Mouse (Mus musculus): ENCODE results near the gene Gm21885. TPM values are rescaled to one million over a fixed set of nuclear protein-coding genes. Genes with fewer than 3 reads are reported as not detected.

Gene Gm21885
- polyA plus RNA-seq, 1 experiment from 2014 or later, result 0.34 TPM

- 35% methylated on average over 15 of the region's 15 CpGs for WGBS
- Histone ChIP-seq H3K27me3 (ENCODE audit: control insufficient read depth, insufficient read depth, low read length) (no peaks in the 10 kb centered on the region; the same call in 1 of the 2 replicates), H3K36me3 (ENCODE audit: control insufficient read depth, insufficient read depth, low read length) (no peaks in the 10 kb centered on the region), H3K9me3 (ENCODE audit: control insufficient read depth, low read length) (no peaks in the 10 kb centered on the region), H3K4me3 (ENCODE audit: low read depth, low read length) (no peak overlapping the region; the same call in 1 of the 2 replicates), H3K9ac (ENCODE audit: low read length) (no peak overlapping the region), H3K4me1 (ENCODE audit: control insufficient read depth, insufficient read depth, low read length) (peaks cover 20% of the 10 kb centered on the region), H3K27ac (ENCODE audit: low read depth, low read length) (no peak overlapping the region), H3K4me2 (peak overlapping the region; percentile 46)
- peak; percentile 87 for DNase-seq (ENCODE audit: low spot score, missing footprints)
- no peak for ATAC-seq (ENCODE audit: low FRiP score)
These were observed 38.1 kb upstream of the Gm21885 start for GRCm38 (mm10) chr11:94243422-94244180.

GRCm38 (mm10) chr11:94244385-94244784, 37.3 kb upstream of the Gm21885 start:
- Histone ChIP-seq H3K27ac (ENCODE audit: low read depth, low read length) (no peak overlapping the region), H3K27me3 (ENCODE audit: control insufficient read depth, insufficient read depth, low read length) (no peaks in the 10 kb centered on the region; the same call in 1 of the 2 replicates), H3K9me3 (ENCODE audit: control insufficient read depth, low read length) (no peaks in the 10 kb centered on the region), H3K4me2 (no peak overlapping the region), H3K4me3 (ENCODE audit: low read depth, low read length) (no peak overlapping the region), H3K4me1 (ENCODE audit: control insufficient read depth, insufficient read depth, low read length) (peaks cover 20% of the 10 kb centered on the region), H3K9ac (ENCODE audit: low read length) (no peak overlapping the region), H3K36me3 (ENCODE audit: control insufficient read depth, insufficient read depth, low read length) (no peaks in the 10 kb centered on the region)
- DNase-seq (ENCODE audit: low spot score, missing footprints) (no peak), ATAC-seq (ENCODE audit: low FRiP score) (no peak)
- WGBS, result 63% methylated on average over 9 of the region's 9 CpGs

GRCm38 (mm10) chr11:94245955-94246788, 35.5 kb upstream of the Gm21885 start, which contains the start of gene Wfikkn2:
Gene Wfikkn2, minus strand, starts transcription at chr11:94246005.
- H3K9ac ChIP-seq (ENCODE audit: low read length), result no peak within 1 kb of the TSS
- H3K4me3 ChIP-seq (ENCODE audit: low read depth, low read length), result no peak within 1 kb of the TSS
- H3K27ac ChIP-seq (ENCODE audit: low read depth, low read length), result no peak within 1 kb of the TSS; the same call in 1 of the 2 replicates
- H3K4me2 ChIP-seq, result no peak within 1 kb of the TSS
- 57% methylated on average over 17 of the region's 17 CpGs for WGBS
- H3K4me1 ChIP-seq (ENCODE audit: control insufficient read depth, insufficient read depth, low read length), result peaks cover 13% of the 10 kb centered on the region
- H3K9me3 ChIP-seq (ENCODE audit: control insufficient read depth, low read length), result no peaks in the 10 kb centered on the region
- DNase-seq (ENCODE audit: low spot score, missing footprints) (no peak), ATAC-seq (ENCODE audit: low FRiP score) (peak; percentile 82)
- H3K36me3 ChIP-seq (ENCODE audit: control insufficient read depth, insufficient read depth, low read length), result no peaks in the 10 kb centered on the region
- H3K27me3 ChIP-seq (ENCODE audit: control insufficient read depth, insufficient read depth, low read length), result no peaks in the 10 kb centered on the region; the same call in 1 of the 2 replicates

GRCm38 (mm10) chr11:94246789-94247061, 34.9 kb upstream of the Gm21885 start:
- no peak overlapping the region for H3K4me2 ChIP-seq
- H3K27me3 ChIP-seq (ENCODE audit: control insufficient read depth, insufficient read depth, low read length), result no peaks in the 10 kb centered on the region; the same call in 1 of the 2 replicates
- no peaks in the 10 kb centered on the region for H3K36me3 ChIP-seq (ENCODE audit: control insufficient read depth, insufficient read depth, low read length)
- peaks cover 13% of the 10 kb centered on the region for H3K4me1 ChIP-seq (ENCODE audit: control insufficient read depth, insufficient read depth, low read length)
- ATAC-seq (ENCODE audit: low FRiP score), result no peak
- 71% methylated on average over 8 of the region's 8 CpGs for WGBS
- H3K4me3 ChIP-seq (ENCODE audit: low read depth, low read length), result no peak overlapping the region
- DNase-seq (ENCODE audit: low spot score, missing footprints), result peak; percentile 89
- H3K27ac ChIP-seq (ENCODE audit: low read depth, low read length), result no peak overlapping the region
- no peaks in the 10 kb centered on the region for H3K9me3 ChIP-seq (ENCODE audit: control insufficient read depth, low read length)
- no peak overlapping the region for H3K9ac ChIP-seq (ENCODE audit: low read length)

- no peaks in the 10 kb centered on the region for H3K4me1 ChIP-seq (ENCODE audit: control insufficient read depth, insufficient read depth, low read length)
- no peaks in the 10 kb centered on the region for H3K9me3 ChIP-seq (ENCODE audit: control insufficient read depth, low read length)
- no peak for DNase-seq (ENCODE audit: low spot score, missing footprints)
- H3K27me3 ChIP-seq (ENCODE audit: control insufficient read depth, insufficient read depth, low read length), result no peaks in the 10 kb centered on the region
- no peak overlapping the region for H3K4me2 ChIP-seq
- no peak overlapping the region for H3K9ac ChIP-seq (ENCODE audit: low read length)
- H3K4me3 ChIP-seq (ENCODE audit: low read depth, low read length), result no peak overlapping the region
- ATAC-seq (ENCODE audit: low FRiP score), result no peak
- WGBS, result 89% methylated on average over 9 of the region's 9 CpGs
- H3K27ac ChIP-seq (ENCODE audit: low read depth, low read length), result no peak overlapping the region
- no peaks in the 10 kb centered on the region for H3K36me3 ChIP-seq (ENCODE audit: control insufficient read depth, insufficient read depth, low read length)
These were observed 28.5 kb upstream of the Gm21885 start for GRCm38 (mm10) chr11:94253156-94253555.

- Histone ChIP-seq H3K9me3 (ENCODE audit: control insufficient read depth, low read length) (no peaks in the 10 kb centered on the region), H3K36me3 (ENCODE audit: control insufficient read depth, insufficient read depth, low read length) (no peaks in the 10 kb centered on the region), H3K4me3 (ENCODE audit: low read depth, low read length) (no peak overlapping the region), H3K9ac (ENCODE audit: low read length) (no peak overlapping the region), H3K27ac (ENCODE audit: low read depth, low read length) (no peak overlapping the region), H3K27me3 (ENCODE audit: control insufficient read depth, insufficient read depth, low read length) (no peaks in the 10 kb centered on the region), H3K4me1 (ENCODE audit: control insufficient read depth, insufficient read depth, low read length) (no peaks in the 10 kb centered on the region), H3K4me2 (no peak overlapping the region)
- ATAC-seq (ENCODE audit: low FRiP score), result no peak
- WGBS, result 90% methylated on average over 10 of the region's 10 CpGs
- no peak for DNase-seq (ENCODE audit: low spot score, missing footprints)
These were observed 28.0 kb upstream of the Gm21885 start for GRCm38 (mm10) chr11:94253691-94254090.

GRCm38 (mm10) chr11:94255733-94256132, 25.9 kb upstream of the Gm21885 start:
- Histone ChIP-seq H3K27ac (ENCODE audit: low read depth, low read length) (no peak overlapping the region), H3K9ac (ENCODE audit: low read length) (no peak overlapping the region), H3K9me3 (ENCODE audit: control insufficient read depth, low read length) (no peaks in the 10 kb centered on the region), H3K4me1 (ENCODE audit: control insufficient read depth, insufficient read depth, low read length) (no peaks in the 10 kb centered on the region), H3K4me2 (no peak overlapping the region), H3K36me3 (ENCODE audit: control insufficient read depth, insufficient read depth, low read length) (no peaks in the 10 kb centered on the region), H3K27me3 (ENCODE audit: control insufficient read depth, insufficient read depth, low read length) (no peaks in the 10 kb centered on the region), H3K4me3 (ENCODE audit: low read depth, low read length) (no peak overlapping the region)
- WGBS, result 71% methylated on average over 5 of the region's 5 CpGs
- no peak for DNase-seq (ENCODE audit: low spot score, missing footprints)
- ATAC-seq (ENCODE audit: low FRiP score), result no peak

- no peak for DNase-seq (ENCODE audit: low spot score, missing footprints)
- H3K4me3 ChIP-seq (ENCODE audit: low read depth, low read length), result no peak overlapping the region
- WGBS, result 84% methylated on average over 14 of the region's 14 CpGs
- no peaks in the 10 kb centered on the region for H3K36me3 ChIP-seq (ENCODE audit: control insufficient read depth, insufficient read depth, low read length)
- H3K27me3 ChIP-seq (ENCODE audit: control insufficient read depth, insufficient read depth, low read length), result no peaks in the 10 kb centered on the region
- H3K4me1 ChIP-seq (ENCODE audit: control insufficient read depth, insufficient read depth, low read length), result no peaks in the 10 kb centered on the region
- H3K27ac ChIP-seq (ENCODE audit: low read depth, low read length), result no peak overlapping the region
- H3K9me3 ChIP-seq (ENCODE audit: control insufficient read depth, low read length), result no peaks in the 10 kb centered on the region
- no peak overlapping the region for H3K4me2 ChIP-seq
- no peak overlapping the region for H3K9ac ChIP-seq (ENCODE audit: low read length)
- ATAC-seq (ENCODE audit: low FRiP score), result no peak
These were observed 23.7 kb upstream of the Gm21885 start for GRCm38 (mm10) chr11:94257987-94258386.

- H3K9ac ChIP-seq (ENCODE audit: low read length), result no peak overlapping the region
- no peak overlapping the region for H3K4me3 ChIP-seq (ENCODE audit: low read depth, low read length)
- DNase-seq (ENCODE audit: low spot score, missing footprints) (no peak), ATAC-seq (ENCODE audit: low FRiP score) (no peak)
- H3K27me3 ChIP-seq (ENCODE audit: control insufficient read depth, insufficient read depth, low read length), result no peaks in the 10 kb centered on the region
- no peak overlapping the region for H3K4me2 ChIP-seq
- no peak overlapping the region for H3K27ac ChIP-seq (ENCODE audit: low read depth, low read length)
- H3K9me3 ChIP-seq (ENCODE audit: control insufficient read depth, low read length), result no peaks in the 10 kb centered on the region
- no peaks in the 10 kb centered on the region for H3K4me1 ChIP-seq (ENCODE audit: control insufficient read depth, insufficient read depth, low read length)
- H3K36me3 ChIP-seq (ENCODE audit: control insufficient read depth, insufficient read depth, low read length), result no peaks in the 10 kb centered on the region
- WGBS, result 65% methylated on average over 4 of the region's 4 CpGs
These were observed 21.9 kb upstream of the Gm21885 start for GRCm38 (mm10) chr11:94259814-94260213.

Measured in midbrain, embryonic 11.5 days (tissue).